Mouse (Mus musculus) kidney, adult 2 months (tissue): ENCODE results near the gene Vps13c. TPM values are rescaled to one million over a fixed set of nuclear protein-coding genes. Genes with fewer than 3 reads are reported as not detected.

Experiments
- DNase-seq: peaks from one replicate; pipeline ENCODE4 v3.0.0; 2021
- H3K27ac ChIP-seq: fragments of 200-500 bp; 2 replicates; pipeline ENCODE4 v1.5.1; 2012; ENCODE audit warnings: low read depth, low read length, control low read depth, inconsistent platforms; ENCODE audit not compliant: insufficient read depth
- H3K27me3 ChIP-seq: fragments of 200-500 bp; replicated peaks from 2 replicates; pipeline ENCODE4 v1.6.1; 2012; ENCODE audit warnings: mild to moderate bottlenecking, moderate library complexity, low read length, inconsistent platforms; ENCODE audit not compliant: control insufficient read depth, insufficient read depth
- H3K36me3 ChIP-seq: fragments of 200-500 bp; 2 replicates; pipeline ENCODE4 v1.6.1; 2012; ENCODE audit warnings: mild to moderate bottlenecking, moderate library complexity, low read length, inconsistent platforms; ENCODE audit not compliant: control insufficient read depth, insufficient read depth
- H3K4me1 ChIP-seq: fragments of 200-500 bp; 2 replicates; pipeline ENCODE4 v1.6.1; 2011; ENCODE audit warnings: low read length; ENCODE audit not compliant: control insufficient read depth, insufficient read depth
- H3K4me3 ChIP-seq: fragments of 200-500 bp; 2 replicates; pipeline ENCODE4 v1.5.1; 2011; ENCODE audit warnings: mild to moderate bottlenecking, low read depth, low read length, control low read depth; ENCODE audit not compliant: insufficient read depth
- CTCF ChIP-seq: fragments of 200-500 bp; conservative IDR thresholded peaks from 2 replicates; pipeline ENCODE4 v1.5.1; 2011; ENCODE audit warnings: low read depth, mild to moderate bottlenecking, control low read depth, low read length, moderate library complexity, mixed read lengths; ENCODE audit not compliant: insufficient read depth, insufficient read length
- POLR2A ChIP-seq: fragments of 200-500 bp; IDR thresholded peaks from one replicate; pipeline ENCODE4 v1.6.1; 2011; ENCODE audit warnings: low read depth, low read length, control low read depth
- WGBS: fragments of 180-500 bp; shearing (Covaris S2); methylation state at CpG from one replicate; pipeline ENCODE4 v1.1.7; 2018; 5-methylcytosine and 5-hydroxymethylcytosine counted together
- polyA plus RNA-seq: library from polyadenylated mRNA; depleted of rRNA; stranded (reverse); fragments of >200 nt; gene quantifications from 2 replicates; pipeline ENCODE4 v1.2.3, GENCODE M21; 2012

Vps13c gene
- polyA plus RNA-seq, 1 experiment: 5.0 TPM

DNA sequence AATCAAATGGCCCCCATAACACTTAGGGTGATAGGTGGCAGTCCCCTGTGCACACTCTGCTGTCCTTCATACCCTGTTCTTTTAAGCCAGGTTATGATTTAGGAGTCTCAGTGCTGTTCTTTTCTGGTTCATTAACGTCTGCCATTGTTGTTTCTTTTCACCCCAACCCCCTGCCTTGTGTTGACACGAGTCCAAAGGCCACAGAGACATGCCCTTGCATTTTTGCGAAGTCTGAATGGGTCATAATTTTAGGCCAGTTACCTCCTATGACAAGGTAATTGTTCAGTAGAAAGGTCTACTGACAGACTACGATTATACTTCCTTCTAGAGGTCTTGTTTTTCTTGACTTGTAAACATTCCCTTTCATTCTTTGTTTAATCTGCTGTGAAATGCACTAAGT is 23.8 kb downstream of the Vps13c start:
- no peaks in the 10 kb centered on the region for H3K27me3 ChIP-seq
- TF ChIP-seq POLR2A (no peak), CTCF (no peak)
- DNase-seq: peak; percentile 46
- H3K27ac ChIP-seq: no peak overlapping the region
- H3K4me1 ChIP-seq: peaks cover 11% of the 10 kb centered on the region; the same call in 1 of the 2 replicates
- no peaks in the 10 kb centered on the region for H3K36me3 ChIP-seq
- WGBS: 9% methylated on average over 4 of the region's 4 CpGs
- no peak overlapping the region for H3K4me3 ChIP-seq

- Histone ChIP-seq H3K27ac (no peak overlapping the region), H3K4me3 (no peak overlapping the region), H3K27me3 (no peaks in the 10 kb centered on the region), H3K36me3 (no peaks in the 10 kb centered on the region), H3K4me1 (peaks cover 11% of the 10 kb centered on the region; the same call in 1 of the 2 replicates)
- peak; percentile 46 for DNase-seq
- TF ChIP-seq CTCF: no peak
- no peak for TF ChIP-seq POLR2A
- WGBS: 37% methylated on average over 7 of the region's 7 CpGs
Observed at GRCm38 (mm10) chr9:67865411-67865810, 25.2 kb downstream of the Vps13c start.

- Histone ChIP-seq H3K27me3 (no peaks in the 10 kb centered on the region), H3K4me1 (peaks cover 11% of the 10 kb centered on the region; the same call in 1 of the 2 replicates), H3K4me3 (no peak overlapping the region), H3K27ac (no peak overlapping the region), H3K36me3 (no peaks in the 10 kb centered on the region; the same call in 1 of the 2 replicates)
- no peak for DNase-seq
- TF ChIP-seq CTCF: no peak
- TF ChIP-seq POLR2A: no peak
- WGBS: 95% methylated on average over 6 of the region's 6 CpGs
Observed at GRCm38 (mm10) chr9:67867411-67867810, 27.2 kb downstream of the Vps13c start.

- no peak for DNase-seq
- peaks cover 5% of the 10 kb centered on the region; the same call in 1 of the 2 replicates for H3K4me1 ChIP-seq
Observed at GRCm38 (mm10) chr9:67869691-67870450, 29.7 kb downstream of the Vps13c start.

GRCm38 (mm10) chr9:67874522-67875222 is 34.5 kb downstream of the Vps13c start:
- TF ChIP-seq CTCF (no peak), POLR2A (no peak)

More at GRCm38 (mm10) chr9:67869691-67870450, 29.7 kb downstream of the Vps13c start:
- H3K4me3 ChIP-seq: no peak overlapping the region
- 80% methylated on average over 16 of the region's 16 CpGs for WGBS
- no peak overlapping the region for H3K27ac ChIP-seq
- no peak for TF ChIP-seq CTCF
- TF ChIP-seq POLR2A: no peak
- H3K27me3 ChIP-seq: no peaks in the 10 kb centered on the region
- peaks cover 2% of the 10 kb centered on the region for H3K36me3 ChIP-seq

GRCm38 (mm10) chr9:67875337-67875736 is 35.1 kb downstream of the Vps13c start:
- Histone ChIP-seq H3K36me3 (peaks cover 2% of the 10 kb centered on the region), H3K27ac (no peak overlapping the region), H3K4me1 (no peaks in the 10 kb centered on the region), H3K27me3 (no peaks in the 10 kb centered on the region), H3K4me3 (no peak overlapping the region)
- 54% methylated on average over 2 of the region's 2 CpGs for WGBS
- no peak for TF ChIP-seq POLR2A
- TF ChIP-seq CTCF: peak; percentile 87
- peak; percentile 61 for DNase-seq

More at GRCm38 (mm10) chr9:67874522-67875222, 34.5 kb downstream of the Vps13c start:
- DNase-seq: no peak
- no peaks in the 10 kb centered on the region for H3K4me1 ChIP-seq
- peaks cover 2% of the 10 kb centered on the region for H3K36me3 ChIP-seq
- no peak overlapping the region for H3K4me3 ChIP-seq
- 84% methylated on average over 7 of the region's 7 CpGs for WGBS
- H3K27me3 ChIP-seq: no peaks in the 10 kb centered on the region
- no peak overlapping the region for H3K27ac ChIP-seq

GRCm38 (mm10) chr9:67877081-67877718 is 37.0 kb downstream of the Vps13c start:
- TF ChIP-seq CTCF (no peak), POLR2A (no peak)
- DNase-seq: no peak
- H3K27ac ChIP-seq: no peak overlapping the region
- H3K27me3 ChIP-seq: no peaks in the 10 kb centered on the region
- peaks cover 2% of the 10 kb centered on the region for H3K36me3 ChIP-seq
- no peaks in the 10 kb centered on the region for H3K4me1 ChIP-seq
- whole genome bisulfite sequencing: 70% methylated on average over 14 of the region's 14 CpGs
- no peak overlapping the region for H3K4me3 ChIP-seq
